Mouse (Mus musculus): ENCODE results near the gene Rgs8. TPM values are rescaled to one million over a fixed set of nuclear protein-coding genes. Genes with fewer than 3 reads are reported as not detected.

The Rgs8 gene
- total RNA-seq (2012; rRNA removed) (not detected in 2 replicates), total RNA-seq (2014; rRNA removed) (not detected in 2 replicates), polyA plus RNA-seq (2012; ENCODE audit: insufficient read length, low read depth) (0.03 TPM in 1 of 2 replicates, not detected in the other)

DNA sequence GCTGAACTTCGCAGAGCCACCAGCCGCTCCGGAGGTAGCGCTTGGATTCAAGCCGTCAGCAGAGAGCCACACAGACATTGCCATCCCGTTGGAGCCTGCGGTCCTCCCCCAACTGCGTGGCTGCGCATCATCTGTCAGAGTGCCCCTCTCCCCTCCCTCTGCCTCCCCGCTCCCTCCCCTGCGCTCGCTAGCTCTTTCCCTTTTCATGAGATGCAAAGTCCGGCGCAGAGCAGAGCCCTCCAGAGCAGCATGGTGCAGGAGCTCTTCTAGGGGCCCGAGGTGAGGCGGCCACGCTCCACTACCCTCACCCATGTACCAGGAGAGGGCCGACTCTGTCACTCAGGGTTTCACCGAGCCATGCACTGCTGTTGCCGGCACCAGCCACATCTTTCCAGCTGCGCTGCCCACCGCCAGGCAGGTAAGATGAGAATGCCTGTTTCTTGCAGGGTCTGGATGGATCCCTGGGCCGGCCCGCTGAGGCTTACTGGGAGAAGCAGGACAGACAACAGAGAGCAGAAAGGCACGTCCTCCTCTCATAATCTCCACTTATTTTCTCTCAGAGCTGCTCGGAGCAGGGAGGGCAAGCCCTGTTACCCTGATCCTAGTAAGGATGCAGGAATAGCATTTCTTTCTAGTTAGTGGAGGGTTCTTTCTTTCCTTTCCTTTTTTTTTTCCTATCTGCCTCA lies at the start of gene Rgs8:
Gene Rgs8 (plus strand): TSS at position 88 of the 686 bp plus-strand sequence.
- Histone ChIP-seq H3K27ac (ENCODE audit: insufficient read depth, low read depth) (no peak within 1 kb of the TSS), H3K4me2 (ENCODE audit: insufficient read depth, low read depth, poor library complexity, severe bottlenecking) (no peak within 1 kb of the TSS), H3K4me3 (replicated peaks in 1 of 3; ENCODE audit: low read depth in 2 of 3, low read length in 2 of 3, poor library complexity in 1 of 3) (no peak within 1 kb of the TSS), H3K9me3 (replicated peaks; ENCODE audit: low read length) (no peaks in the 10 kb centered on the region), H3K79me2 (replicated peaks; ENCODE audit: control insufficient read depth, extremely low read depth, insufficient read depth, poor library complexity, severe bottlenecking) (no peaks in the 10 kb centered on the region), H3K9ac (ENCODE audit: insufficient read depth, low read depth) (no peak within 1 kb of the TSS), H3K36me3 (replicated peaks in 1 of 2; ENCODE audit: control insufficient read depth in 1 of 2, insufficient read depth in 1 of 2, low read length in 1 of 2) (no peaks in the 10 kb centered on the region), H3K4me1 (ENCODE audit: control insufficient read depth in 1 of 2, insufficient read depth in 2 of 2) (no peaks in the 10 kb centered on the region), H3K27me3 (replicated peaks) (no peaks in the 10 kb centered on the region)
- no peak for DNase-seq (ENCODE audit: extremely low read depth)
- no peak for TF ChIP-seq RAD21 (IDR thresholded peaks at IDR 0.05; ENCODE audit: low read depth, low read length)
- TF ChIP-seq KAT2A (IDR thresholded peaks at IDR 0.05; ENCODE audit: insufficient replicate concordance, low read length) = no peak
- TF ChIP-seq ZNF384 (IDR thresholded peaks at IDR 0.05; ENCODE audit: low read depth, low read length) = no peak
- TF ChIP-seq RCOR1 (conservative IDR thresholded peaks at IDR 0.05; ENCODE audit: low read depth, low read length) = no peak
- TF ChIP-seq MAX (IDR thresholded peaks at IDR 0.05; ENCODE audit: low read length) = no peak
- TF ChIP-seq NRF1 (IDR thresholded peaks at IDR 0.05; ENCODE audit: low read depth, low read length) = no peak
- no peak for TF ChIP-seq SIN3A (IDR thresholded peaks at IDR 0.05; ENCODE audit: low read length)
- no peak for TF ChIP-seq E2F4 (IDR thresholded peaks at IDR 0.05; ENCODE audit: insufficient replicate concordance, low read depth, low read length)
- no peak for TF ChIP-seq TBP (conservative IDR thresholded peaks at IDR 0.05; ENCODE audit: low read depth, low read length)
- TF ChIP-seq MYC (IDR thresholded peaks at IDR 0.05; ENCODE audit: low read depth, low read length) = no peak
- no peak for TF ChIP-seq UBTF (IDR thresholded peaks at IDR 0.05; ENCODE audit: low read depth, low read length)
- no peak for TF ChIP-seq MAFK (IDR thresholded peaks at IDR 0.05; ENCODE audit: insufficient replicate concordance, low read length)
- no peak for TF ChIP-seq ETS1 (conservative IDR thresholded peaks at IDR 0.05; ENCODE audit: low read depth, low read length)
- no peak for TF ChIP-seq PAX5 (IDR thresholded peaks at IDR 0.05; ENCODE audit: low read length)
- no peak for TF ChIP-seq MEF2A (IDR thresholded peaks at IDR 0.05; ENCODE audit: borderline replicate concordance, low read depth, low read length)
- in situ Hi-C loops (cut with MboI; ENCODE audit: low pct_ligation_motif_present, low pct_unique_long_range_greater_than_20kb, low sequenced_read_pairs) (no loop called here), dilution Hi-C loops (cut with MboI; ENCODE audit: extremely low pct_ligation_motif_present, extremely low pct_unique_long_range_greater_than_20kb, low sequenced_read_pairs) (no loop called here)

DNA sequence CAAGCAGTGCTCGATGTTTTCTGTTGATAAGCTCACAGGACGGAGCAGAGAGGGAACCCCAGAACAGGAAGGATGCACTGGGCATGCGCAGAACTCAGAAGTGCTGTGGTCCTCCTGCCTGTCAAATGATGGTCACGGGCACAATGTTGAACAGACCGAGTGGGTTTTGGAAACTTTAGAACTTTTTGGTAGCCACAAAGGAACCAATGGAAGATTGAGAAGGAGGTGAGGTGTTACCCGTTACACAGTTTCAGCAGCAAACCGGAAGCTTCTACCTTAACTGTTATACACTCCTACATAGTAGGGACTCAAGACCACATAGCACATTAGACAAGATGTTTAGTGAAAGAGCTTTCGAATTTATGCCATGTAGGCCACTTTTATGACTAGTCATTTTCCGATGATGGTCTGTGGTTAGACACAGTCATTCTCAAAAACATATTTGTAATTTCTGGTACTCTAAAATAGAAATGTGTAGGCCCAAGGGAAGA lies 35.4 kb upstream of the Rgs8 start:
- H3K9ac ChIP-seq (ENCODE audit: insufficient read depth, low read depth) = no peak overlapping the region
- no peak overlapping the region for H3K4me3 ChIP-seq (replicated peaks in 1 of 3; ENCODE audit: low read depth in 2 of 3, low read length in 2 of 3, poor library complexity in 1 of 3)
- H3K27ac ChIP-seq (ENCODE audit: insufficient read depth, low read depth) = 0 out of 2 replicates have a peak overlapping the region, but pooled peaks have one; percentile 2
- H3K79me2 ChIP-seq (replicated peaks; ENCODE audit: control insufficient read depth, extremely low read depth, insufficient read depth, poor library complexity, severe bottlenecking) = no peaks in the 10 kb centered on the region
- peak; percentile 76 for DNase-seq (ENCODE audit: extremely low read depth)
- peaks cover 4 to 8% of the 10 kb centered on the region in 2 experiments; a peak in 1 of 4 replicates for H3K4me1 ChIP-seq (ENCODE audit: control insufficient read depth in 1 of 2, insufficient read depth in 2 of 2)
- dilution Hi-C loops (cut with MboI; ENCODE audit: extremely low pct_ligation_motif_present, extremely low pct_unique_long_range_greater_than_20kb, low sequenced_read_pairs) = no loop called here
- H3K36me3 ChIP-seq (replicated peaks in 1 of 2; ENCODE audit: control insufficient read depth in 1 of 2, insufficient read depth in 1 of 2, low read length in 1 of 2) = no peaks in the 10 kb centered on the region
- peaks cover 6% of the 10 kb centered on the region for H3K9me3 ChIP-seq (replicated peaks; ENCODE audit: low read length)
- in situ Hi-C loops (cut with MboI; ENCODE audit: low pct_ligation_motif_present, low pct_unique_long_range_greater_than_20kb, low sequenced_read_pairs) = no loop called here
- H3K4me2 ChIP-seq (ENCODE audit: insufficient read depth, low read depth, poor library complexity, severe bottlenecking) = peak overlapping the region; percentile 34; the same call in 1 of the 2 replicates
- no peaks in the 10 kb centered on the region for H3K27me3 ChIP-seq (replicated peaks)
- no peak; the same call in 1 of the 2 replicates for TF ChIP-seq CHD2 (IDR thresholded peaks at IDR 0.05; ENCODE audit: low read length)
- TF ChIP-seq MEF2A (IDR thresholded peaks at IDR 0.05; ENCODE audit: borderline replicate concordance, low read depth, low read length) = peak; percentile 95
- peak; percentile 19; the same call in 1 of the 2 replicates for TF ChIP-seq TCF12 (IDR thresholded peaks at IDR 0.05; ENCODE audit: low read depth, low read length)
- no peak for TF ChIP-seq CHD1 (IDR thresholded peaks at IDR 0.05; ENCODE audit: low read depth, low read length)
- 0 out of 2 replicates have a peak, but pooled peaks have one; percentile 41 for TF ChIP-seq TBP (conservative IDR thresholded peaks at IDR 0.05; ENCODE audit: low read depth, low read length)
- TF ChIP-seq MYC (IDR thresholded peaks at IDR 0.05; ENCODE audit: low read depth, low read length) = no peak
- TF ChIP-seq JUND (conservative IDR thresholded peaks at IDR 0.05; ENCODE audit: low read depth, low read length) = peak; percentile 93
- no peak for TF ChIP-seq PAX5 (IDR thresholded peaks at IDR 0.05; ENCODE audit: low read length)
- peak; percentile 75 for TF ChIP-seq ETS1 (conservative IDR thresholded peaks at IDR 0.05; ENCODE audit: low read depth, low read length)
- no peak for TF ChIP-seq KAT2A (IDR thresholded peaks at IDR 0.05; ENCODE audit: insufficient replicate concordance, low read length)
- no peak for TF ChIP-seq RAD21 (IDR thresholded peaks at IDR 0.05; ENCODE audit: low read depth, low read length)
- peak; percentile 61; the same call in 1 of the 2 replicates for TF ChIP-seq ZKSCAN1 (IDR thresholded peaks at IDR 0.05; ENCODE audit: borderline replicate concordance, low read depth, low read length)
- no peak for TF ChIP-seq ZC3H11A (IDR thresholded peaks at IDR 0.05; ENCODE audit: low read depth, low read length)
- no peak for TF ChIP-seq POLR2AphosphoS2 (IDR thresholded peaks at IDR 0.05; ENCODE audit: low read depth, low read length)
- TF ChIP-seq POLR2A (IDR thresholded peaks at IDR 0.05; ENCODE audit: low read depth, low read length) = no peak
- TF ChIP-seq CTCF (conservative IDR thresholded peaks at IDR 0.05 in 1 of 2, IDR thresholded peaks at IDR 0.05 in 1 of 2; ENCODE audit: low read depth in 2 of 2, low read length in 2 of 2) = no peak
- TF ChIP-seq E2F4 (IDR thresholded peaks at IDR 0.05; ENCODE audit: insufficient replicate concordance, low read depth, low read length) = no peak
- TF ChIP-seq SMC3 (IDR thresholded peaks at IDR 0.05; ENCODE audit: low read depth, low read length) = no peak
- TF ChIP-seq ELF1 (IDR thresholded peaks at IDR 0.05; ENCODE audit: low read depth, low read length) = peak; percentile 67
- no peak for TF ChIP-seq NELFE (IDR thresholded peaks at IDR 0.05; ENCODE audit: low read depth, low read length)
- TF ChIP-seq MAFK (IDR thresholded peaks at IDR 0.05; ENCODE audit: insufficient replicate concordance, low read length) = peak; percentile 83
- TF ChIP-seq NRF1 (IDR thresholded peaks at IDR 0.05; ENCODE audit: low read depth, low read length) = peak; percentile 87
- TF ChIP-seq USF1 (IDR thresholded peaks at IDR 0.05; ENCODE audit: low read depth, low read length) = no peak
- TF ChIP-seq ZMIZ1 (IDR thresholded peaks at IDR 0.05; ENCODE audit: low read depth, low read length) = no peak
